Mouse (Mus musculus) brain, embryonic 18.5 days (tissue): ENCODE measurements around the gene Stk32c.

ENCODE experiments used
- DNase-seq: peaks from one replicate; pipeline ENCODE4 v3.0.0-alpha.2; 2012; ENCODE audit warnings: low read depth, low spot score

The Stk32c gene

DNA sequence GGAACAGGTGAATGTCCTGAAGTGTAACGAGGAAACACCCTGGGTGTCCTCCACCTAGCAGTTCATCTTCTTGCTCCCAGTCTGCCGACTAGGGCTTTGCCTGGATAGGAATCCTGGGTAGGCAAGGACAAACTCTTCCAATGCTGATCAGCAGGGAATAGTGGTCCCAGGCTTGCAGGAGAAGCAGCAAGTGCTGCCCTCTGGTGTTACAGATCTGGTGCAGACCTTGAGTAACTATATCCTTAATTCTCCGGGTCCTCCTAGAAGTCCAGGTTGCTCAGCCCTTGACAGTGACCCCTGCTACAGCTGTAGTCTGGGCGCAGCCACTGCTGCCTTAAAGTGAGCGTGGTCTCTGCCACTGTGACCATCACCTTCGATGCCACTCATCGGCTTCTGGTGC lies 13.0 kb downstream of the Stk32c start:
- peak; percentile 52 for DNase-seq

DNA sequence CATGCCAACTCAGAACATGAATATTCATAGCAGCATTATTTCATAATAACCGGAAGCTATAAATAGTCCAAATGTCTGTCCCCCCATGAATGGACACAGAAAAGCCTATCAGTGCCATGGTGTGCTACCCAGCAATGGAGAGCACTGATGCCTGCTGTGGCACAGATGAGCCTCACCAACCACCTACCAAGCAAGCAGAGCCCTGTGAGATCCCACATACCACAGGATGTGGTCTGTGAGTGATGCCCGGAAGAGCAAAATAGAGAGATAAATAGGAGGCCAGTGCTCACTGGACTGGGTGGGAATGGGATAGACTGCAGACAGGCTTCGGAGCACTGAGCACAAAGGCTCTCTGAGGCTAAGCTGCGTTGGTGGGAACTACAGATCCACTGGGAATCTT lies 16.1 kb downstream of the Stk32c start:
- DNase-seq, result no peak

DNA sequence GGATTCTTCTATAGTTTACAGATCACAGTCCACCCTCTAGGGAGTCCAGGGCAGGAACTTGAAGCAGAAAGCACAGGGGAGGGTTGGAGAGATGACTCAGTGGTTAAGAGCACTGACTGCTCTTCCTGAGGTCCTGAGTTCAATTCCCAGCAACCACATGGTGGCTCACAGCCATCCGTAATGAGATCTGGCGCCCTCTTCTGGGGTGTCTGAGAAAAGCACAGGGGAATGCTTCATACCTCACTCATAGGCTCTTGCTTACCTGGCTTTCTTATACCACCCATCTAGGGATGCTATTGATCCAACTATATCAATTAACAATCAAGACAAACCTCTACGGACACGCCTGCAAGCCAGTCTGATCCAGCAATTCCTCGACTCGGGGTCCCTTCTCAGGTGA lies 21.5 kb downstream of the Stk32c start:
- no peak for DNase-seq

DNA sequence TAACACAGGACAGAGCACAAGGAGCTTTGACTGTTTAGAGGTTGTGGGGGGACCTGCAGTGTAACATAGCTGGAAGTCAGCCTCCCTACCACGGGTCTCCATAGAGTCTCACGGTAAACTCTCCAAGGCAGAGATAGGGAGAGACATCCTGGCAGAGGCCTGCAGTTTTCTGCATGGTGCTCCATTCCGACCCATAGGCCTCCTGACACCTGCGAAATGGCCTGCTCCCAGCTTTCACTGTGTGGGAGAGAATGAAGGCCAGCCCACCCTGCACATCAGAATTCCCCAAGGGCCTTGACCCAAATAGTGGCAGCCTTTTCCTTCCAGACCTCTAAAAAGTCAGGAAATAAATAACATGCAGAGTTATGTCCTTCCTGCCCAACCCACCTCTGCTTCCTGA lies 22.5 kb downstream of the Stk32c start:
- DNase-seq, result no peak

GRCm38 (mm10) chr7:139188634-139189207 lies 24.4 kb downstream of the Stk32c start:
- no peak for DNase-seq

GRCm38 (mm10) chr7:139187771-139188633 lies 25.1 kb downstream of the Stk32c start:
- DNase-seq, result no peak

- no peak for DNase-seq
Measured at GRCm38 (mm10) chr7:139187277-139187676, 25.8 kb downstream of the Stk32c start.

- no peak for DNase-seq
Measured at GRCm38 (mm10) chr7:139186436-139186835, 26.7 kb downstream of the Stk32c start.

DNA sequence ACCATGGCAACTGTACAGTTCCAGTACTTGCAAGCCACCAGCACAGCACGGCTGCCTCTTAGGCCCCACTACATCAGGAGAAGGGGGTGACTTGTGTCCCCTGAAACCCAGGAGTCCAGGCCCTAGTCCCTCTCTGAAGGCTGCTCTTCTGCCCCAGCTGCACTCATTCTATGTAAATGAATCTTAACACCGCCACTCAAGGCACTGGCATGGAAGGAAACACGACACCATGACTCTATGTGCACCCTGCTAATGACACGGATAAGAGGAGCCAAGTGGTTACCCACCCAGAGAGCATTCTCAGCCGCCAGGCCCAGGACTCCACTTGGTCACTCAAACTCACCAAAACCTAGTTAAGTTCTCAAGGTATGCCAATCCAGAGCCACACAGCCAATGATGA lies 27.1 kb downstream of the Stk32c start:
- no peak for DNase-seq

- no peak for DNase-seq
Measured at GRCm38 (mm10) chr7:139184846-139185245, 28.3 kb downstream of the Stk32c start.

DNA sequence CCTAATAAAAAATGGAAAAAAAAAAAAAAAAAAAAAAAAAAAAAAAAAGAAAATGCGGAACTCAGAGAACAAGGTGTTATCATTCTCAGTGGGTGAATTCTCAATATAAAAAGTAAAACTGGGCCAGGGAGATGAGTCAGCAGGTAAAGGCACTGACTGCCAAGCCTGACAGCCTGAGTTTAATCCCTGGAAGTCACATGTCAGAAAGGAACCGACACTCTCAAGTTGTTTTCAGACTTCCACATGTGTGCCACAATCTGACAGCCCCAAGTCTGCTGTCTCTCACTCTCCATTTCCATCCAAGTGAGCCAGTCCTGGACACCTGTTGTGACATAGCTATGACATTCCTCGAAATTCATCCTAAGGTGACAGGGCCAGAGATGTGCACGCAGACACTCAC lies 28.7 kb downstream of the Stk32c start:
- DNase-seq, result no peak

- no peak for DNase-seq
Measured at GRCm38 (mm10) chr7:139180058-139180457, 33.0 kb downstream of the Stk32c start.

DNA sequence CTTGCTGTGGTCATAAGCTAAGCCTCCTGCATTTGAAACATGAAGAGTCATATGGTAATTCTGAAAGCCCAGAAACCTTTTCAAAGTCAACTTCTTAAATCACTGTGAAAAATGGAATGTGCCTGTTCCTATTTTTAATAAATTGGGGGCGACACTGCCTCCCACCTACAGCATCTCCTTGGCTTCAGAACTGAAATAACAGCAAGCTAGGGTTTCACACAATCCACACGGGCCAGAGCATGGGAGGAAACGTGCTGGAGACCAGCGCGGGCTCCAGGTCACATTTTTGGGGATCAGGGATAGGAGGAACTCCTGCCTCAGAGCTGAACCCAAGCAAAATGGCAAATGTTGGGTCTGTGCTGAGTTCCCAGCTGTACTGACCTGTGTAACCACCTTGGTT lies 33.8 kb downstream of the Stk32c start:
- no peak for DNase-seq

DNA sequence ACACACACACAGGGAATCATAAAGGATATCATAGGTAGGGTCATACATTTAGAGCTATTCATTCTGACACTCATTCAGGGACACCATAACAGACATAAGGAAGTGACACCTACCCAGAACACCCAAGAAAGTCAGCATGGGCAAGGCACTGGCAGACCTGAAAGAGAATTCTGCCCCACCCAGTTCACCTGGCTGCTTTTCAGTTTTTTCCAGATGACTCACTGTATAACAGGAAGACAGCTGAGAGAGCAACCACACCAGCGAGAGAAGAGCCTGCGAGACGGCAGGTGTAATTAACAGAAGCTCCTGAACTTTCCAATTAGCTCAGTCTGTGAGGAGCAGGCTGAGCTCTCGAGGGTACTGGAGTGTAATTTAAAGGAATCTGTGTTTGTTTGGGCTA lies 44.0 kb downstream of the Stk32c start:
- no peak for DNase-seq

- DNase-seq, result no peak
Measured at GRCm38 (mm10) chr7:139164410-139164809, 48.7 kb downstream of the Stk32c start.

DNA sequence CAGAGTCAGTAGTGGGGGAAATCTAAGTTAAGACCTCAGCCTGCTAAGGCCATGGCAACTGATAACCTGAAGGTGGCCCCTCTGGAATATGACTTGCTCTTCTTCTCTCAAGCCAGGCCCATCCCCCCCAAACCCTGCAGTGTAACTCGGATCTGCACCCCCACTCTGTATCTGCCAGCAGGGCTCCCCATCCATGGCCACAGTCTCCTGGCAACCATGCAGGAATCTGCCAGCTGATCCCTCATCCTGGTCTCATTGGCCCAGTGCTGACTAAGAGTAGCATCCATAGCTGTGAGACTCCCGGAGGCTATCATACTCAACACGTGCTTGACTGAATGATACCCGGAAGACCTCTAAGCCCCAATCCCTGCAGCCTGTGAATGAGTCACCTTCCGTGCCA lies 54.2 kb downstream of the Stk32c start:
- DNase-seq, result no peak

- DNase-seq, result no peak
Measured at GRCm38 (mm10) chr7:139158549-139158948, 54.6 kb downstream of the Stk32c start.

GRCm38 (mm10) chr7:139157541-139157940 lies 55.6 kb downstream of the Stk32c start:
- DNase-seq, result no peak

DNA sequence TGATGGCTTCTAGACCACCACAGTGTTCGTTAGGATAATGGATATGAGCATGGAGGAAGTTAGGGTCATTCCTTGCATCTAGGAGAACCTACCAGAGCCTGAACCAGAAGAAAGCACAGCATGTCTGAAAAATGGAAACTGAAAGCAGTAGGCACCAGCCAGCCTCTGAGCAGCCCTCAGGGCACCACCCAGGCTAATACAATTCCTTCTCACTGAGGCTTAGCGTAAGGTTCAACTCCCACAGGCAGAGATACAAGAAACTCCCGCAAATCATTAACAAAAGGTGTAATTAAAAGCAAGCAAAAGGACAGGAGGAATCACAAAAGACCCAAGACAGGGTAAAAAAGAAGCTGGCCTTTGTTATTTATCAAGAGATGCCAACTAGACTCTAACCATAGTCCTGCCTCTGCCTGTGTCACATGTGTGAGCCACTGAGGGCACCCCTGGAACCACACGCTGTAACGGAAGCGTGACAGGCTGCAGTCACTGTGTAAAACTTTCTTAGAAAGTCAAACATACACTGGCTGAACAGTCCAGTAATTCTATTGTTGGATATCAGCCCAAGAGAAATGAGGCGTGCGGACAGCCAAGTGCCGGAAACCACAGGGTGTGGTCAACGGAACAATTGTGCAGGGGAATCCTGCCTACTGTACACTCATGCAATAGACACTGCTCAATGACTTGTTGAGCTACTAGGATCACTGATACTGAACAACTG lies 56.6 kb downstream of the Stk32c start:
- no peak for DNase-seq

DNA sequence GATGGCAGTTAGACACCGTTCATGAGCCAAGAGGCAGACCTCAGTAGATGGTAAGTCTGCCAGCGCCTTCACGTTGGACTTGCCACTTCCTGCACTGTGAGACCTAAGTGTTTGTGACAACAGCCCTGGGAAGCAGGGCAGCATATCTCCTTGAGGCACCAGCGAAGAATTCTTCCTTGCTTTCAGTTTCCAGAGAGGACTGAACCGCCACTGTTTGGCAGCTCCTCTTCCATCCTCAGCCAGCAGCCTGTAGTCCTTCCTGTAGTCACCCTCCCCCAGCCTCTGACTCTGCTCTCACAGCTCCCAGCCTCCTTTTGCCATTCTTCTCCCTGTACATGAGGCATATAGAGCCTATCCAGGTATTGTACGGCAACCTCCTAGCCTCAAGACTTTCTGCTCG lies 60.2 kb downstream of the Stk32c start:
- no peak for DNase-seq

DNA sequence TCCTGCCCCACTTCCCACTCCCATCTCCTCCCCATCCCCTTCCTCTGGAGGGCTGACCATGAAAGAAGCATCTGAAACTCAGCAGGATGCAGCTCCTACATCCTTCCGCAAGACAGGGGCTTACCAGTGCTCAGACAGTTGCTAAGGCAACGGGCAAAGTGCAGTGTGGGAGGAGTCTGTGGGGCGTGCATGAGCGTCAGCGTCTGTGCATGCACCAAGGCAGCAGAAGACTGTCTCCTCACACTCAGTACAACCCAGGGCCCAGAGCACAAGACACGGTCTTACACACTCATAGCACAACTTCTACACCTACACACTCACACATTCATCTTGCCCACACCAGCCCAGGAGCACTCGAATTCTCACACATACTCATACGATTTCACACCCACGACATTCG lies 62.0 kb downstream of the Stk32c start:
- peak; percentile 59 for DNase-seq

GRCm38 (mm10) chr7:139149373-139149772 lies 63.7 kb downstream of the Stk32c start:
- DNase-seq, result no peak

GRCm38 (mm10) chr7:139147360-139147759 lies 65.7 kb downstream of the Stk32c start:
- DNase-seq, result no peak
